Mouse (Mus musculus): ENCODE results near the gene 1700017B05Rik.

DNA sequence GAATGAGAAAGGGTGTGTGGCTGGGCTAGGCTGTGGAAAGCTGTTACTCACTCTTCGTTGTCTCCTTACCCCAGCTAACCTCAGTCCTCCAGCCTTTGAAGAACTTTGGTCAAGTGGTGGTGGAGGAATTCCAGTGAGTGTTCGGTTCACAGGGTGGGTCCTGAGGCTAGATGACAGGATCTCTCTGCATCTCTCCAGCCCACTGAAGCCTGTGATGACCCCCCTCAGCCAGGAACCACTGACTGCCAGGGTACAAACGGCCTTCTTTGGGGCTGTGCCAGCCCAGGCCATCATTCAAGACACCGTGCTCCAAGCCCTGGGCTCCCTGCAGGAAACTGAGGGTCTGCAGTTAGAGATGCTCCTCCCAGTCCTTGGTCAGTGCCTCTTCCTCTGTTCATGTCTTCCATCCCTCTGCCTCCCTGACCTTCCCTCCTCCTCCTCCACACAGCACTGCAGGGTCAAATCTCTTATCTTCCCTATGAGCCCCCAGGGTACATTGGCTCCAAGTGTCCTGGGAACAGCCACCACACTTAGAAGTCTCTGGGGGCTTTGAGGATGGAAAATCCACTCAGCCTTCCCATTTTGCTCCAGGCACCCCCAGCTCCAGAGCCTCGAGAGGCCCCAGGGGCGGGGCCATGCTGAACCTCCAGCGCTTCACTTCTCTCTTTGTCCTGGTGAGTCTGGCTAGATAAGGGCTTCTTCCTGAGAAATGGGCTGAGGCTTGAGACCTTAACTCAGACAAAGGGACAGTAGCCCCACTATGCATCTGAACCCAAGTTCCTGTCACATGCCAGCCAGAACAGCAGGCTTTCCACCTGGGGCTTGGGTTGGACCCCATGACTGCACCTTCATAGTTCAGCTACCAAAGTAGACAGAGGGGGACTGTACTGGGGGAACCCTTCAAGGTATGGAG is 14.1 kb downstream of the 1700017B05Rik start:
- no peak for TF ChIP-seq GATA1 (IDR thresholded peaks at IDR 0.05; ENCODE audit: low read length)
- no peak for TF ChIP-seq TAL1 (IDR thresholded peaks at IDR 0.05; ENCODE audit: low read length)

All from erythroblast, embryonic 14.5 days (primary cell).